Mouse (Mus musculus) cortical plate, adult 2 months (tissue): ENCODE measurements around the gene Il1rl1.

Experiments
- CTCF ChIP-seq: fragments of 200-500 bp; IDR thresholded peaks from 2 replicates; pipeline ENCODE4 v1.5.1; 2011; ENCODE audit warnings: mild to moderate bottlenecking, control low read depth, low read length; ENCODE audit not compliant: insufficient read depth; ENCODE audit errors: extremely low read depth
- POLR2A ChIP-seq: fragments of 200-500 bp; IDR thresholded peaks from 2 replicates; pipeline ENCODE4 v1.6.1; 2011; ENCODE audit warnings: mild to moderate bottlenecking, low read length, control low read depth; ENCODE audit not compliant: insufficient read depth; ENCODE audit errors: extremely low read depth

DNA sequence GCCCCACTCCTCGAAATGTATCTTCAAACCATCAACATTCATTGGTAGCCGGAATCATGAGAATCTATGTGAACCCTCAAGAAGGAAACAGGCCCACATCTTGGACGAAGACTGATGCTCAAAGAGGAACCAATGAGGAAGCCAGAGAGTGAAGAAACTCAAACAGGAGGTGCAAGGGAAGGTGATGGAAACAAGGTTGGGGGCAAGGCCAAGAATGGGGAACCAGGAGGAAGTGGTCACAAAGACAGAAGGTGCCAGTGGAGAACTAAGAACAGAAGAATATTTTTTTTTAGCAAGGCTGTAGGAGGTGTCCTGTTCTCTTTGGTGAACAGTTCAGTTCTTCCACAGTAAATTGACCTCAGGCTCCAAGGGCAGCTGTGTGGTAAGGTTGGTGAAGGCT, 38.0 kb upstream of the Il1rl1 start:
- TF ChIP-seq POLR2A (no peak), CTCF (no peak)
